Mouse (Mus musculus): ENCODE measurements at regions not wholly inside any gene's neighbourhood (a gene's known extent, or its start where the extent isn't known, plus 50 kb on each side); places are given as distances from the start of the nearest gene placed in this dataset.

GRCm38 (mm10) chr5:118987376-118988000, 427.0 kb downstream of the Med13l start:
- TF ChIP-seq E2F4 (IDR thresholded peaks at IDR 0.05; ENCODE audit: insufficient read depth) (no peak), POLR2AphosphoS2 (IDR thresholded peaks at IDR 0.05; ENCODE audit: insufficient read length, low read depth) (no peak), POLR2A (IDR thresholded peaks at IDR 0.05; ENCODE audit: insufficient read length, low read depth) (no peak), SRF (IDR thresholded peaks at IDR 0.05; ENCODE audit: control insufficient read depth, insufficient read length, low read depth) (no peak)
- no peak overlapping the region for H3K4me2 ChIP-seq (ENCODE audit: low read depth)
- no peaks in the 10 kb centered on the region for H3K36me3 ChIP-seq (ENCODE audit: control insufficient read depth, insufficient read depth)
- H3ac ChIP-seq (ENCODE audit: control insufficient read depth, insufficient read length), result no peak overlapping the region
- H3K79me2 ChIP-seq (ENCODE audit: control insufficient read depth, insufficient read depth), result no peaks in the 10 kb centered on the region
- no peak overlapping the region for H3K4me3 ChIP-seq
- H3K27me3 ChIP-seq (ENCODE audit: control insufficient read depth, insufficient read depth, insufficient read length), result no peaks in the 10 kb centered on the region

GRCm38 (mm10) chr5:118999124-118999523, 438.6 kb downstream of the Med13l start:
- Histone ChIP-seq H3K27me3 (ENCODE audit: control insufficient read depth, insufficient read depth, insufficient read length) (no peaks in the 10 kb centered on the region), H3K36me3 (ENCODE audit: control insufficient read depth, insufficient read depth) (no peaks in the 10 kb centered on the region), H3K79me2 (ENCODE audit: control insufficient read depth, insufficient read depth) (no peaks in the 10 kb centered on the region), H3ac (ENCODE audit: control insufficient read depth, insufficient read length) (no peak overlapping the region), H3K4me3 (no peak overlapping the region), H3K4me2 (ENCODE audit: low read depth) (no peak overlapping the region)
- TF ChIP-seq CEBPB (IDR thresholded peaks at IDR 0.05; ENCODE audit: insufficient read depth, poor library complexity, severe bottlenecking) (no peak), REST (IDR thresholded peaks at IDR 0.05; ENCODE audit: insufficient read depth, insufficient read length) (no peak), TCF3 (IDR thresholded peaks at IDR 0.05; ENCODE audit: insufficient read length, low read depth) (no peak), E2F4 (IDR thresholded peaks at IDR 0.05; ENCODE audit: insufficient read depth) (no peak), SRF (IDR thresholded peaks at IDR 0.05; ENCODE audit: control insufficient read depth, insufficient read length, low read depth) (no peak), MYOD1 (IDR thresholded peaks at IDR 0.05; ENCODE audit: control insufficient read depth in 1 of 3, insufficient read length in 2 of 3, low read depth in 2 of 3) (no peak), POLR2A (IDR thresholded peaks at IDR 0.05; ENCODE audit: insufficient read length, low read depth) (no peak)

GRCm38 (mm10) chr5:119005825-119006471, 445.5 kb downstream of the Med13l start:
- Histone ChIP-seq H3ac (ENCODE audit: control insufficient read depth, insufficient read length) (no peak overlapping the region), H3K79me2 (ENCODE audit: control insufficient read depth, insufficient read depth) (no peaks in the 10 kb centered on the region), H3K4me2 (ENCODE audit: low read depth) (no peak overlapping the region), H3K36me3 (ENCODE audit: control insufficient read depth, insufficient read depth) (no peaks in the 10 kb centered on the region), H3K4me3 (no peak overlapping the region), H3K27me3 (ENCODE audit: control insufficient read depth, insufficient read depth, insufficient read length) (peaks cover 8% of the 10 kb centered on the region)
- TF ChIP-seq SRF (IDR thresholded peaks at IDR 0.05; ENCODE audit: control insufficient read depth, insufficient read length, low read depth), result no peak
- no peak for TF ChIP-seq POLR2A (IDR thresholded peaks at IDR 0.05; ENCODE audit: insufficient read length, low read depth)
- no peak for TF ChIP-seq CEBPB (IDR thresholded peaks at IDR 0.05; ENCODE audit: insufficient read depth, poor library complexity, severe bottlenecking)
- TF ChIP-seq REST (IDR thresholded peaks at IDR 0.05; ENCODE audit: insufficient read depth, insufficient read length), result no peak
- no peak for TF ChIP-seq MAX (IDR thresholded peaks at IDR 0.05; ENCODE audit: low read depth)
- TF ChIP-seq MYOG (IDR thresholded peaks at IDR 0.05; ENCODE audit: control insufficient read depth in 1 of 3, insufficient read depth in 1 of 3, insufficient read length in 2 of 3, low read depth in 2 of 3), result no peak
- TF ChIP-seq MYOD1 (IDR thresholded peaks at IDR 0.05; ENCODE audit: control insufficient read depth in 1 of 3, insufficient read length in 2 of 3, low read depth in 2 of 3), result no peak
- TF ChIP-seq USF1 (IDR thresholded peaks at IDR 0.05; ENCODE audit: low read depth), result no peak
- no peak for TF ChIP-seq POLR2AphosphoS2 (IDR thresholded peaks at IDR 0.05; ENCODE audit: insufficient read length, low read depth)
- no peak for TF ChIP-seq E2F4 (IDR thresholded peaks at IDR 0.05; ENCODE audit: insufficient read depth)
- TF ChIP-seq TCF3 (IDR thresholded peaks at IDR 0.05; ENCODE audit: insufficient read length, low read depth), result no peak
- TF ChIP-seq TCF12 (IDR thresholded peaks at IDR 0.05; ENCODE audit: insufficient read depth, poor library complexity, severe bottlenecking), result no peak

GRCm38 (mm10) chr5:119010048-119010447, 449.6 kb downstream of the Med13l start:
- no peaks in the 10 kb centered on the region for H3K79me2 ChIP-seq (ENCODE audit: control insufficient read depth, insufficient read depth)
- no peak overlapping the region for H3K4me3 ChIP-seq

More at GRCm38 (mm10) chr5:119010048-119010447, 449.6 kb downstream of the Med13l start:
- Histone ChIP-seq H3K27me3 (ENCODE audit: control insufficient read depth, insufficient read depth, insufficient read length) (peaks cover 8% of the 10 kb centered on the region), H3K4me2 (ENCODE audit: low read depth) (no peak overlapping the region), H3ac (ENCODE audit: control insufficient read depth, insufficient read length) (no peak overlapping the region), H3K36me3 (ENCODE audit: control insufficient read depth, insufficient read depth) (no peaks in the 10 kb centered on the region)
- TF ChIP-seq REST (IDR thresholded peaks at IDR 0.05; ENCODE audit: insufficient read depth, insufficient read length) (no peak), MYOG (IDR thresholded peaks at IDR 0.05; ENCODE audit: control insufficient read depth in 1 of 3, insufficient read depth in 1 of 3, insufficient read length in 2 of 3, low read depth in 2 of 3) (no peak), POLR2A (IDR thresholded peaks at IDR 0.05; ENCODE audit: insufficient read length, low read depth) (no peak), E2F4 (IDR thresholded peaks at IDR 0.05; ENCODE audit: insufficient read depth) (no peak), TCF3 (IDR thresholded peaks at IDR 0.05; ENCODE audit: insufficient read length, low read depth) (no peak), SRF (IDR thresholded peaks at IDR 0.05; ENCODE audit: control insufficient read depth, insufficient read length, low read depth) (no peak), CEBPB (IDR thresholded peaks at IDR 0.05; ENCODE audit: insufficient read depth, poor library complexity, severe bottlenecking) (no peak), MAX (IDR thresholded peaks at IDR 0.05; ENCODE audit: low read depth) (no peak), POLR2AphosphoS2 (IDR thresholded peaks at IDR 0.05; ENCODE audit: insufficient read length, low read depth) (no peak), MYOD1 (IDR thresholded peaks at IDR 0.05; ENCODE audit: control insufficient read depth in 1 of 3, insufficient read length in 2 of 3, low read depth in 2 of 3) (no peak), USF1 (IDR thresholded peaks at IDR 0.05; ENCODE audit: low read depth) (no peak), TCF12 (IDR thresholded peaks at IDR 0.05; ENCODE audit: insufficient read depth, poor library complexity, severe bottlenecking) (no peak)
